Mouse (Mus musculus): ENCODE data around the gene Pi4ka. TPM values are rescaled to one million over a fixed set of nuclear protein-coding genes. Genes with fewer than 3 reads are reported as not detected.

Pi4ka gene
- 100 to 1,000 TPM; 343 to 370 TPM for total RNA-seq (2021)
- long read RNA-seq, experiment 1, full-length matches to known transcripts: 97 of 227 reads
- long read RNA-seq, experiment 1, partial matches to known transcripts: 69 of 227 reads
- long read RNA-seq, experiment 1, other reads (novel, unspliced or antisense): 61 of 227 reads
- long read RNA-seq, experiment 2, full-length matches to known transcripts: 67 of 179 reads
- long read RNA-seq, experiment 2, partial matches to known transcripts: 62 of 179 reads
- long read RNA-seq, experiment 2, other reads (novel, unspliced or antisense): 50 of 179 reads

DNA sequence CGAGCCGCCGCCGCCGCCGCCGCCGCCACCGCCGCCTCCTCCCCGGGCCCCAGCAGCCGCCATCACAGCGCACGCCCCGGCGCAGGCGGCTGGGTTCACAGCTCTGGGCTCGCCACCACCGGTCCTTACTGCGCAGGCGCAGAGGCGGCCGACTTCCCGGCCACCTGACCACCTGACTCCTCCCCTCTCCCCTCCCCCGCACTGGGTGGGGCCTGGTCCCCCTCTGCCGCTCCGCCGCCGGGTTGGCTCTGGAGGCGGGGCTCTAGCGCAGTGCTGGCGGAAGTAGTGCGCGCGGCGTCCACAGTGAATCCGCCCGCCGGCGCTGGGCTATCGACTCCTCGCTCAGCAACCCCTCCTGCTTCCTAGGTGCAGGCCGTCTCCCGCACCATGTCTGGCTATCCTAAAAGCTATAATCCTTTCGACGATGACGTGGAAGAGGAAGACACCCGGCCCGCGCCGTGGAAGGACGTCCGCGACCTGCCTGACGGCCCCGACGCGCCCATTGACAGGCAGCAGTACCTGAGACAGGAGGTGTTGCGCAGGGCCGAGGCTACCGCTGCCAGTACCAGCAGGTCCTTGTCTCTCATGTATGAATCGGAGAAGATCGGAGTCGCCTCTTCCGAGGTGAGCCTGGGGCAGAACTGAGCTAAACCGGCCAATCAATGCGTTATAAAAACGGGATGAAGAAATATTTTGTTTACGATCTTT is at the start of gene Pi4ka, which contains the start of gene Snap29:
Pi4ka (minus strand) TSS at position 579 of the 708 bp plus-strand sequence.
Snap29 (plus strand) TSS at position 251 of the 708 bp plus-strand sequence.
- peak within 1 kb of the TSS; percentile 82 for H3K4me3 ChIP-seq
- peak; percentile 100 for DNase-seq (ENCODE audit: extremely low spot score in 1 of 2, low spot score in 2 of 2)
- no peak for TF ChIP-seq CTCF (IDR thresholded peaks at IDR 0.05)
- H3K27ac ChIP-seq: peak within 1 kb of the TSS; percentile 97
- intact Hi-C loops (cut with DNase I): loop anchor here (2.0 to 10.0 kb wide), 4 partner anchors 45 to 319 kb away; partner anchors contain the start of genes Crkl and Thap7

DNA sequence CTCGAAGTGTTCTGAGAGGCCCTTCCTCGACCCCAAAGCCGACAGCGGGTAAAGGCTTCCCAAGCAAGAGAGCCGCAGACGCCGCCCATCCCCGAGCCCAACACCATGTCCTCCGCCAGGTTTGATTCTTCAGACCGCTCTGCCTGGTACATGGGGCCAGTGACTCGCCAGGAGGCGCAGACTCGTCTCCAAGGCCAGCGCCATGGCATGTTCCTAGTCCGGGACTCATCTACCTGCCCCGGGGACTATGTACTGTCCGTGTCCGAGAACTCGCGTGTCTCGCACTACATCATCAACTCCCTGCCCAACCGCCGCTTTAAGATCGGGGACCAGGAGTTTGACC is 46.2 kb upstream of the Pi4ka start:
- H3K4me3 ChIP-seq: peak overlapping the region; percentile 82
- intact Hi-C loops (cut with DNase I): loop anchor here (5.0 kb wide), 1 partner anchor 80 kb away; the partner anchor contains the start of gene Thap7
- no peak for DNase-seq (ENCODE audit: extremely low spot score in 1 of 2, low spot score in 2 of 2)
- H3K27ac ChIP-seq: peak overlapping the region; percentile 91
- no peak for TF ChIP-seq CTCF (IDR thresholded peaks at IDR 0.05)

DNA sequence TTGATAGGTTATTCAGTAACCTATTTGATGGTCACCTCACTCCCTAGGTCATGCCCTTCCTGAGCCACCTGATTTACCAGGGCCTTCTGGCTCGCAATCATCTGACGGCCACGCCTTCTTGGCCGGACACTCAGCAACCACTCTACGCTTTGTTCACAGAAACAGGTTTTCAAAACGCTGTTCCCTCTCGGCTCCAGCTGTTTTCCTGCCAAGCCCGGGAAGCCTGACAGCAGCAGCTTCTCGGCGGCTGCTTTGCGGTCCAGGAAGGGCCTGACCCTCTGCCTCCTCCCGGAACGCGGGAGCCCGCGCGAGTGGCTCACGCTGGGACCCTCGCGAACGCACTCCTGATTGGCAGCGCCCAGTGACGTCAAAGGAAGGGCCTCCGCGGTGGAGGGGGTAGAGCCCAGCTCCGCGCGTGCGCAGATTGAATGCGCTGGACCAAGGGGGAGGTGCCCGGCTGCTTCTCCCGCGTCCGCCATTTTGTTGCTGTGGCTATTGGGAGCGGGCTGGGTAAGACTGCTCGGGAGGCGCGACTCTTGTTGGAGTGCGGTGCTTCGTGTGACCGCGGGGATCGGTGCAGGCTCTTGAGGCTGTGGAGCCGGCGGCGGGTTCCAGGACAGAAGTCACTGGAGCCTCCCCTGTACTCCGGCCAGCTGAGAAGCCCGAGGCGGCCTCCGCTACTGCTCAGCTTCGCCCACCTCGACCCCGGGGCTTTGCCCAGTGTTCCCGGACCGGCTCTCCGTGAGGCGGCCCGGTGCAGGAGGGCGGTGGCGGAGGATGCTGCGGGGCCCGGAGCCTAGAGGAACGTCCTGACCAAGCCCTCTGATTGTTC is 45.6 kb upstream of the Pi4ka start, which contains the start of gene Crkl:
Crkl (plus strand) TSS at position 447 of the 832 bp plus-strand sequence.
- intact Hi-C loops (cut with DNase I): loop anchor here (2.0 to 5.0 kb wide), 2 partner anchors 45 to 81 kb away; partner anchors contain the start of genes Pi4ka and Thap7
- Histone ChIP-seq H3K4me3 (peak within 1 kb of the TSS; percentile 82), H3K27ac (peak within 1 kb of the TSS; percentile 91)
- peak; percentile 98 for DNase-seq (ENCODE audit: extremely low spot score in 1 of 2, low spot score in 2 of 2)
- no peak for TF ChIP-seq CTCF (IDR thresholded peaks at IDR 0.05)

DNA sequence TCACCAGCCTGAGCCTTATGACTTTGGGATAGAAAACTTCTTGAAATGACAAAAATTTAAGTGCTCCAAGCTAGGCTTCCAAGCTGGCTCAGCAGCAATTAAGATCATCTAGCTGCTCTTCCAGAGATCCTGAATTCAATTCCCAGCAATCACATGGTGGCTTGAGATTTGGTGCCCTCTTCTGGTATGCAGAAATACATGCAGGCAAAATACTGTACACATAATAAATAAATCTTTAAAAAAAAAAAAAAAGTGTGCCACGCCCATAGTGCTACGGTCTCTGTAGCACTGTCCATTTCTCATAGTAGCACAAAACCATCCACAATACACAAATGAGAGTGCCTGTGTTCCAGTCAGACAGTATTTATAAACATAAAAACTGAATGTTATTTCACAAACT is 26.5 kb upstream of the Pi4ka start:
- H3K4me3 ChIP-seq: no peak overlapping the region
- intact Hi-C loops (cut with DNase I): no loop called here
- DNase-seq (ENCODE audit: extremely low spot score in 1 of 2, low spot score in 2 of 2): no peak
- no peak overlapping the region for H3K27ac ChIP-seq
- peak; percentile 57 for TF ChIP-seq CTCF (IDR thresholded peaks at IDR 0.05)

DNA sequence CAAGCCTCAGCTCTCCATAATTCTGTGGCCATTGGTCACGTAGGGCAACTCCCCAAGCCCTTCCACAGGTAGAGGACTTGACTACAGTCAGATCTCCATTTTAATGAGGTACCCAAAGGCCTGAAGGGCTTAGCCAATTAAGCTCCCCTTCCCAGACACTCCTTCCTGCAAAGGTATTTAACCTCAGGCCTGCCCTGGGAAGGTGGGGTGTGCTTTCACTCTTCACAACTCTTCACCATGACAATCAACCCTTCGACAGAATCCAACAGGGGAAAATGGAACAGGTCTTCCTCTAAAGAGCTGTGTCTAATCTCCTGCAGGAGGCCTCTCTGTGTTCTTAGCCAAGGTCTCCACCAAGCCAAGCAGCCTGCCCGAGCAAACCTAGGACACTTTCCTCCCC is 16.9 kb upstream of the Pi4ka start:
- H3K27ac ChIP-seq: no peak overlapping the region
- no peak for TF ChIP-seq CTCF (IDR thresholded peaks at IDR 0.05)
- DNase-seq (ENCODE audit: extremely low spot score in 1 of 2, low spot score in 2 of 2): no peak
- intact Hi-C loops (cut with DNase I): no loop called here
- H3K4me3 ChIP-seq: no peak overlapping the region

DNA sequence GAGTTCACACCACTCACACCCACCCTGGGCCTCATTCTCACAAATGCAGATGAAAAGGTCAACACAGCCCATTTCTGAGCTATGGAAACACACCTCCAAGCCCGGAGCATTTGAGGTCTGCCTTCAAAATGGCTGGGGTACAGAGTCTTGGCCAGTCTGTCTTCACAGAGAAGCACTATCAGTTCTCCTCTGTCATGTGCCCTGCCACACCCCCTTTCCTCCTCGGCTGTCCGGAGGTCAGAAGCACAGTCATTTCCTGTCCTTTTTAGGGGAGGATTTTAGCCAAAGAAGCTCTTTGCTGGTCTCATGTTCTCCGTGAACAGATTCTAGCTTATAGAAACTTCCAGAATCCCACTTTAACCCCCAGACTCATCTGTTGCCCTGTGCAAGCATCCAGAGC is 4.1 kb upstream of the Pi4ka start:
- no peak for DNase-seq (ENCODE audit: extremely low spot score in 1 of 2, low spot score in 2 of 2)
- no peak for TF ChIP-seq CTCF (IDR thresholded peaks at IDR 0.05)
- intact Hi-C loops (cut with DNase I): no loop called here

DNA sequence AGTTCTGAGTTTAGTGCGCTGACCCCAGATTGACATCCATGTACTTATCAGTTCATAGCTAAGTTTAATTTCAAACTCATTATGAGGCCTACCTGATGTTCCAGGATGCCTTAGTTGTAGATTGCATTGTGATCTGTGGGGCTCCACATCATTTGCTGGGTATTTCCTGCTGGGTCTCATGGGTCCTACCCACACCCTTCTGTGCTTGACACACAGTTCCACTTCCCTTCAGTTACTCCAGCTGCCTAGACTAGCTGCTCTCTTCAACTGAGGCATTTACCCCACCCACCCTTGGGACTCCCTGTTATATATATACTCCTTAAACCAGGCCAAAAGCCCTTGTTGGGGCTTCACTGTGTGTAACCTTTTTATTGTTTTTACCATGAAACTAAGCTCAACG is 2.9 kb upstream of the Pi4ka start:
- Histone ChIP-seq H3K4me3 (no peak overlapping the region), H3K27ac (no peak overlapping the region)
- intact Hi-C loops (cut with DNase I): loop anchor here (5.0 to 10.0 kb wide), 3 partner anchors 123 to 316 kb away; partner anchors contain the start of gene Thap7
- no peak for TF ChIP-seq CTCF (IDR thresholded peaks at IDR 0.05)
- no peak for DNase-seq (ENCODE audit: extremely low spot score in 1 of 2, low spot score in 2 of 2)

More for the DNA sequence above, 4.1 kb upstream of the Pi4ka start:
- H3K4me3 ChIP-seq: no peak overlapping the region
- H3K27ac ChIP-seq: no peak overlapping the region

DNA sequence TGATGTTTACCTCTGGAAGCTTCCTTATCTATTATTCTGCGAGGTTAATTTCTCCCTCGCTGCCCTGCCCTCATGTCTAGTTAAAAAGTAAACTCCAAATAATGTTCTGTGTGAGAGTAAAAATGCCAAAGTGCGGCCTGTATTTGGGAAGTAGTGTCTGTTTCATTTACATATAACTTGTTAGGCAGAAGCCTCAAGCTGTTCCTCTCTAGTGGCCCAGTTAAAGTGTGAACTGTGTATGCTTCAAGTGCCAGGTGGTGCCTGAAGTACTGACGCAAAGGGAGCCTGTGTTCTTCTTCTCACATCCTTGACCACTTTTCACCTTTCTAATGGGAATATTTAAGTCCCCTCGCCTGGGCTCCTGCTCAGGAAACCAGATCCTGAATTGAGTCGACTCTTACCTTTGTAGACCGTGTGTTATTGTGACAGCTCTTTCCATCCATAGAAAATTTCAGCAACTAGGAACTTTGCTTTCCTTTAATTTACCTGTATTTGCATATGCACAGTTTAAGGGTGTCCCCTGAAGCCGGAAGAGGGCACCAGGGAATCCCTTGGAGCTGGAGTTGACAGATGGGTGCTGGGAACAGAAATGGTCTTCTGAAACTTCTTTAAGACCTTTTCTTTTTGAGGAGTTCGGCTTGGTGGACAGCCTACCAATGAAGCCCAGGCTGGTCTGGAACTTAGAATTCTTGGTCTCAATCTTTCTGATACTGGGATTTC is 558 bp upstream of the Pi4ka start:
- no peak for TF ChIP-seq CTCF (IDR thresholded peaks at IDR 0.05)
- DNase-seq (ENCODE audit: extremely low spot score in 1 of 2, low spot score in 2 of 2): no peak
- intact Hi-C loops (cut with DNase I): loop anchor here (2.0 to 10.0 kb wide), 4 partner anchors 44 to 318 kb away; partner anchors contain the start of genes Crkl and Thap7
- Histone ChIP-seq H3K27ac (peak overlapping the region; percentile 78), H3K4me3 (peak overlapping the region; percentile 82)

DNA sequence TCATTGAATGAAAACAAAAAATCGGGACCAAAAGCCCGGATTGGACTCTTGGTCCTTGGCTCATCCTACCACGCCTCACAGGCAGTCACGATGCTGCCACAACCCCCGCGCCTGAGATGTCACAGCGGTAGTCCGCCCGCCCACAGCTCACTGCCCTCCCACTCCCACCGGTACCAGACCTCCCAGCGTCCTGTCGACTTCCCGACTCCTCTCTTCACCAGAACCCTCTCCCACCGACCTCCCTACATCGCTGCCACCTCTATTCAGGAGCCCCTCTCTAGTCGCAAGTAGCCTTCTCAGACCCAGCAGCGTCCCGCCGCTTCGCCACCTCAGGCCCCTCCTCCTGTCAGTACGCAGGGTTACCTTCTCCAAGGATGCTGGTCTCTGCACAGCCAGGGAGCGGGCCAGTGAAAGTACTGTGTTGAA is 830 bp downstream of the Pi4ka start:
- DNase-seq (ENCODE audit: extremely low spot score in 1 of 2, low spot score in 2 of 2): peak; percentile 85 to 88
- intact Hi-C loops (cut with DNase I): loop anchor here (5.0 to 10.0 kb wide), 3 partner anchors 127 to 320 kb away; partner anchors contain the start of gene Thap7
- Histone ChIP-seq H3K4me3 (peak overlapping the region; percentile 82), H3K27ac (peak overlapping the region; percentile 97)
- TF ChIP-seq CTCF (IDR thresholded peaks at IDR 0.05): no peak

DNA sequence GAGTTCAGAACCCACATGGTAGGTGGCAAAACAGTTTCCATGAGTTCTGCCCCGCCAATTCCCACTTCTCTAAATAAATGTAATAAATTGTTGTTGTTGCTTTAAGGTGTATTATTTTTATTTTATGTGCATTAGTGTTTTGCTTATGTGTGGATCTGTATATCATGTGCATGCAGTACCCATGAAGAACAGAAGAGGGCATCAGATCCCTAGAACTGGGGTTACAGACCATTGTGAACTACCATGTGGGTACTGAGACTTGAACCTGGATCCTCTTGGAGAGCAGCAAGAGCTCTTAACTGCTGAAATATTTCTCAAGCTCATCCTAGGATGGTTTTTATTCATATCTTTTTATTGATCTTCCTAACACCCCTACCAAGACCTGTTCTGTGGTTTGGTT is 3.3 kb downstream of the Pi4ka start:
- DNase-seq (ENCODE audit: extremely low spot score in 1 of 2, low spot score in 2 of 2): no peak
- intact Hi-C loops (cut with DNase I): loop anchor here (10.0 kb wide), 1 partner anchor 322 kb away; no protein-coding TSS in a partner anchor
- TF ChIP-seq CTCF (IDR thresholded peaks at IDR 0.05): peak; percentile 68
- no peak overlapping the region for H3K4me3 ChIP-seq
- no peak overlapping the region for H3K27ac ChIP-seq

DNA sequence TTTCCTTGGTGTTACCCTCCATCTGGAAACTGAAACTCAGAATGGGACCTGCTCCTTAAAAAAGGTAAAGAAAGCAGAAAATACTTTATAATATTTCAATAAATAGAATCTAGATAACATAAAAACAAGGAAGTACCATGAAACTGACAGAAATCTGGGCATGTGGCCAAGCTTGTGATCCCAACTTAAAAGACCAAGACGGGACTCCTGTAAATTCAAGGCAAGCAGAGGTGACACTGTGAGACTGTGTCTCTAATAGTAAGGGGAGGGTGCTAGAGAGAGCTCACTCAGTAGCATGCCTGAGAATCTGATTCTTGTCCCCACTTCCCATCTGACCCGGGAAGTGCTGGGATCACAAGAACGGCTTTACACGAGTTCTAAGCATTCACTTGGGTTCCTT is 13.3 kb downstream of the Pi4ka start:
- no peak for DNase-seq (ENCODE audit: extremely low spot score in 1 of 2, low spot score in 2 of 2)
- intact Hi-C loops (cut with DNase I): no loop called here
- H3K27ac ChIP-seq: no peak overlapping the region
- H3K4me3 ChIP-seq: no peak overlapping the region
- no peak for TF ChIP-seq CTCF (IDR thresholded peaks at IDR 0.05)

All from left cerebral cortex, adult 2 months (tissue).